Mouse (Mus musculus): ENCODE measurements around the gene Lrrc34.

Lrrc34 gene

DNA sequence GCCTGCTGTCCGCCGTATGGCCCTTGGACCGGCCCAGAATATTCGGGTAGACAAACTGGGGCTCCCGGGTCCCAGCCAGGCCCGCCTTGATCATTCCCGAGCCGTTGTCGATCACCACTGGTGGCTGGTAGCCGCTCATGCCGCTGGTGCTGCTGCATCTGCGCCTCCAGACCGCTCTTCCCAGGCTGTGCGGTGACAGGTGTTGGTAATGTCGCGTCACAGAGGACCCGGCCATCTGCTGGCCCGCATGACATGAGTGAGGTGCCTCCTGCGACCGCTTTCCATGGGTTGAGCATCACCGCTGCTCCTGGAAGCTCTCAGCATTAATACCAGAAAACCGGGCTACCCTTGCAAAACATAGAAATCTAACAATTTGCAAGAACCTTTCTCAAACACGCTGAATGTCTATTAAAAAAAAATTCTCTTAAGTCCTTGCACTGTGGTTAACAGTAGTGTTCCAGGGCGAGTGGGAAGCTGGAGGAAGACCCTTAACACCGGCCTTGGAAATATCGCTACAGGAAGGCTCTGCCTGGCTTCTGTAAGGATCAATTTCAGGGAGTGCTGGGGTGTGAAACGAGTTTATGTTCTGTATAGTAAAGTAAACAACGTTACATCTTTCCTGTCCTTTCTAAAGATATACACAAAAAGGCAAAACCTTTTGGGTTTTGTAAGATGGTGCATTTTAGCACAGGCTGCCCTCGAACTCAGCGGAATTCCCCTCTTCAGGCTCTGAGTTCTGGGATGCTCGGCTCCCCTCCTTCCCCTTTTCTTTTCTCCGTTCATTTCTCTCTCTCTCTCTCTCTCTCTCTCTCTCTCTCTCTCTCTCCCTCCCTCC lies 47.7 kb downstream of the Lrrc34 start, which contains the start of gene Actrt3:
Gene Actrt3, minus strand, starts transcription at position 229 of the 835 bp plus-strand sequence.
- no peak for DNase-seq (ENCODE audit: low read depth, low spot score)

DNA sequence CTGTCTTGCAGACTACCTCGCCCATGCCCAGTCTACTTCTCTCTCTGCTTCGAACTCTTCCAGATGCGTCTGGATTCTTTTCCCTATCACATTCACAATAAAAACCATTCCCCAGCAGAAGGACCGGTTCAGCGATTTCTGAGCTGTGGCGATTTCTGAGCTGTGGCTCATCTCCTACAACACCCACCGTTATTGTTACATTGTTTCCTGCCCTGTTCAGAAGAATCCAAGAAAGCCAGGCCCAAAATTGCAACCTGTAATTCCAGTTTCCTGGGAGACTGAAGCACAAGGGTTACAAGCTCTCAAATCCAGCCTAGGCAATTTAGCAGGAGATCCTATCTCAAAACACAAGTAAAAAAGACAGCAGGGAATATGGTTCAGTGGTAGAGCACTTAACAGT lies 50.4 kb downstream of the Lrrc34 start:
- no peak for DNase-seq (ENCODE audit: low read depth, low spot score)

DNA sequence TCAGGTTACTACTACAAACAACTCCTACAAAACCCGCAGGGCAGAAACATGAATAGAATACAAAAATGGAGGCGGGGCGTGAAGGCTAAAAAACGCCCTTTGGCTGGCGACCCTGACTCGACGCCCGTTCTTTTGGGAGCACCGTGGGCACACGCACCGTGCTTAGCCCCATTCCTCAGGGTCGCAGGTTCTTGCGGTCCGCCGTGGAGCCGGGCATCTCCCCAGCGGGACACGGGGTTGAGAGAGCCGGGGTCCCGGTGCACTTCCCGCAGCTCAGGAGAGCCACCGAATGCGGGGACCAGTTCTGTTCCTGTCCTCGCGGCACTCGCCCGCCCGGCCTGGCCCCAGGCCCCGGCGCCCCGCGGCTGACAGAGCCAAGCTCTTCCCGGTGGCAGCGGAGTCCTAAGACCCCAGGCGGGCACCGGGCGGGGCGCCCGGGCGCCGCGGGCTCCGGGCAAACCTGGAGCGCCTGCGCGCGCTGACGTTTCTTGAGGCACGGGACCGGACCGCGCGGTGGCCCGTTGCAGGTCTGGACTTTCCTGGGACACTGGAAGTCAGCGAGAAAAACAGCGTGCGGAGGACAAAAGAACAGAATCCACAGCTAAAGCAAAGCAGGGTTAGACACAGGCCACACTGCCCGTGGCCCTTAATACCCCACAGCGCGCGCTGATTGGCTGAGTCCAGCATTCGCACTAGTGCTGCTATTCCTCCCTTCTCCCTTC lies 52.4 kb downstream of the Lrrc34 start:
- no peak for DNase-seq (ENCODE audit: low read depth, low spot score)

DNA sequence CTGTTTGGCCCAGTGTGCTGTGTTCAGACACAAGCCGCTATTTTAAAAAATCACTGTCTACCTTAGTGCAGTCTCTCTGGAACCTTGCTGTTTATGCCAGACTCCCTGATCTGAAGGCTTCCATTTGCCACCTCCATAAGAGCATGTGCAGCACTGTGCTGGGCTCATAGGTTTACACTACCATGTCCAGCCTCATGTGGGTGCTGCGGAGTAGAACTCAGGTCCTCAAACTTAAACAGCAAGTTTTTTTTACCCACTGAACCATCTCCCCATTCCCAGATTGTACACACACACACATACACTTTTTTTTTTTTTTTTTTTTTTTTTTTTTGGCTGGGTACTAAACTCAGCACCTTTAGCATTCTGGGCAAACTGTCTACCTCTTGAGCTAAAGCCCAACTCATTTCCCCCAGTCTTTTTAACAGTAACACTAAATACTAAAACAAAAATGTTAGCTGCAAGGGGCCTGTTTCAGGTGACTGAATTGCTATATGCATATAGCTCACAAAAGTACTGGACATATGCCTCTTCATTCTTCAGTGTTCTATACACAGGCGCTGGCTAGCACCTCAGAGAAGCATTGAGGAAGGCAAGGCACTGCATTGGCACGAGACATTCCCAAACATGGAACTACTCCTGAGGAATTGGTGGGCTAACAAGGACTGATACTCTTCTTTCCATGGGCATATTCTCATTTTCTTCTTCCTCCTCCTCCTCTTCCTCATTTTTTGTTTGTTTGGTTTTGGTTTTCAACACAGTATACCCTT lies 53.8 kb downstream of the Lrrc34 start:
- DNase-seq (ENCODE audit: low read depth, low spot score): no peak

DNA sequence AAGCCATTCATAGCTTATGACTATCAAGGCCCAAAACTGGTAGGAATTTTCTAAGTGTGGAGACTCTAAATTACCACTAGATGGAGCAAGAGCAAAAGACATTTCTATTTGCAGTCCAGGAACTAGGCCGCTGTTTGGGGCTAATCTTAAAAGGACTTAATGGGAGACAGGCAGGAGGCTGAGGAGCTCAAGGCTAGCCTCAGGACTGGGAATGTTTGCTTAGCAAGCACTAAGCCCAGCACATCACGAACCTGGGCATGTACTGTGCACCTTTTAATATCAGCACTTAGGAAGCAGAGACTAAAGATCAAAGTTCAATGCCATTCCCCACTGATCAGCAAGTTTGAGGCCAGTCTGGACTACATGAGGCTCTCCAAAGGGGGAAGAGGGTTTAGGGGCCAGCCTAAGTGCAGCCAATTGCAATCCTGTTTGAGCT lies 55.2 kb downstream of the Lrrc34 start:
- peak; percentile 63 for DNase-seq (ENCODE audit: low read depth, low spot score)

DNA sequence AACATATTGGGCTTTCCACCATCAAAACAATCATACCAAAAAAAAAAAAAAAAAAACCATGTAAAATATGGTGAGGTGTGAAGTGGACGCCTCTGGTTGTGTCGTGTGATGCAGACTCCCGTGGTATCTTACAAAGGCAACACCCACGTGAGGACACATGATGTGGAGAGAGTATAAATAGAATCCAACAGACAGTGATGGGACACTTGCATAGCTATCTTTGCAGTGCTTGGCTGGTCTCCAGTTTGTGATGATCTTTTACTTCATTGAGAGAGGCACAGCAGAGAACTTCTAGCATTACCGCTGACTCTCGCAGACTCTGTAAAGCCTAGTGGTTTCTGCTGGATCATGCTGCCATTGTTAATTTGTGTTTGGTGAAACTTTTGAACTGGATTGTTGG lies 58.8 kb downstream of the Lrrc34 start:
- no peak for DNase-seq (ENCODE audit: low read depth, low spot score)
